Mouse (Mus musculus) G1E (cell line): Measurements from ENCODE around the gene Disc1. TPM values are rescaled to one million over a fixed set of nuclear protein-coding genes. Genes with fewer than 3 reads are reported as not detected.

ENCODE experiments used
- ATAC-seq: 2 replicates; pipeline ENCODE4 v1.8.0; 2016; ENCODE audit warnings: mild to moderate bottlenecking; ENCODE audit not compliant: insufficient number of reproducible peaks, poor library complexity, low FRiP score, severe bottlenecking; ENCODE audit errors: extremely low read depth
- DNase-seq: peaks from one replicate; pipeline ENCODE4 v3.0.0; 2012; ENCODE audit warnings: low spot score
- H3K27me3 ChIP-seq: 2 replicates; pipeline ENCODE4 v1.6.1; 2012; ENCODE audit warnings: mild to moderate bottlenecking, low read length, inconsistent platforms; ENCODE audit not compliant: insufficient read depth
- H3K36me3 ChIP-seq: replicated peaks from 2 replicates; pipeline ENCODE3; 2012; ENCODE audit warnings: mild to moderate bottlenecking, inconsistent platforms
- H3K4me1 ChIP-seq: 2 replicates; pipeline ENCODE4 v1.6.1; 2012; ENCODE audit warnings: low read depth, low read length, inconsistent platforms, mixed read lengths; ENCODE audit not compliant: insufficient read depth
- H3K4me3 ChIP-seq: 2 replicates; pipeline ENCODE4 v1.5.1; 2012; ENCODE audit warnings: low read depth, mild to moderate bottlenecking, inconsistent platforms, low read length, moderate library complexity, mixed read lengths
- H3K9me3 ChIP-seq: replicated peaks from 2 replicates; pipeline ENCODE4 v1.6.1; 2012; ENCODE audit warnings: inconsistent platforms
- CTCF ChIP-seq: IDR thresholded peaks from 2 replicates; pipeline ENCODE4 v1.5.1; 2012; ENCODE audit warnings: low read depth, low read length, inconsistent platforms, mixed read lengths
- GATA1 ChIP-seq: IDR thresholded peaks from 2 replicates; pipeline ENCODE4 v1.6.1; 2012; ENCODE audit warnings: borderline replicate concordance, low read length, inconsistent platforms, mixed read lengths
- GATA2 ChIP-seq: IDR thresholded peaks from 2 replicates; pipeline ENCODE4 v1.6.1; 2012; ENCODE audit warnings: low read depth, low read length, inconsistent platforms, borderline replicate concordance
- POLR2AphosphoS5 ChIP-seq: IDR thresholded peaks from 2 replicates; pipeline ENCODE4 v1.6.1; 2012; ENCODE audit warnings: low read depth, low read length, inconsistent platforms; ENCODE audit not compliant: insufficient replicate concordance
- TAL1 ChIP-seq: conservative IDR thresholded peaks from 2 replicates; pipeline ENCODE4 v1.6.1; 2012; ENCODE audit warnings: low read depth, low read length, inconsistent platforms, mixed read lengths
- polyA plus RNA-seq: library from polyadenylated mRNA; stranded (reverse); fragments of >175 nt; gene quantifications from 2 replicates; pipeline ENCODE4 v1.2.3, GENCODE M21; 2012
- total RNA-seq, 2 experiments: library from RNA; stranded (forward) in 1 of 2; stranded (reverse) in 1 of 2; fragments of 200-1000 nt in 1 of 2; fragments of >200 nt in 1 of 2; fragmentation: Nextera tagmentation in 1 of 2; gene quantifications; 2 replicates each; pipeline ENCODE4 v1.2.3; 2014 to 2017

The Disc1 gene
- total and polyA plus RNA-seq, 3 experiments = not detected

DNA sequence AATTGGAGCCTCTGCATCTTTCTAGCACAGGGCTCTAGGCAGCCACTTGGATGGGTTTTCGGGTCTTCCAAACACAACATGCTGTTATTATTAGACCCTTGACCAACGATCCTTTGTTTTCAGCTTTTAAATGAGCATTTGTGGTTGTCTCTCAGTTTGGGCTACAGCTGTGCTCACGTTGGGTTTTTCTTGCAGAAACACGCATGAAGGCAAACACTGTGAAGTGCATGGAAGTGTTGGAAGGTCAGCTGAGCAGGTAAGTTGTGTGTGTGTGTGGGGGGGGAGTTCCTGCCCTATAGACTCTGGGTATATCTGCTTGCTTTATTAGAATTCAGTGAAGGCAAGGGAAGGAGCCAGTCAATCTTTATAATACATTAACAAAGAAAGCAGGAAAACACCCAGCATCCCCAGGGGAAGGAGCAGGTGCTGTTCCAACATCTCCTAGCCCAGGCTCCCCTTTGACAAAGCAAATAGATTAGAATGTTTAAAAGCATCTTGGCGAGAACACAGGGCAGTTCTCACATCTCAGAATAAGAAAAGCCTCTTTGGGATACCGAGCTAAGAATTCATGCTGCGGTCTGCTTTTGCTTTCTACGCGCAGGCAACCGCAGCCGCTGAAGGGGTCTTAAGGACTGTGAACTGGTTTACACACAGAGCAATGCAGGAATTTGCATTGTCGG, 164.0 kb downstream of the Disc1 start:
- peaks cover 66% of the 10 kb centered on the region for H3K9me3 ChIP-seq
- TF ChIP-seq POLR2AphosphoS5 (no peak), GATA1 (no peak), GATA2 (no peak)
- no peak for ATAC-seq
- H3K4me3 ChIP-seq = no peak overlapping the region
- no peaks in the 10 kb centered on the region for H3K4me1 ChIP-seq
- no peak for DNase-seq
- no peaks in the 10 kb centered on the region for H3K36me3 ChIP-seq
- no peaks in the 10 kb centered on the region; the same call in 1 of the 2 replicates for H3K27me3 ChIP-seq

DNA sequence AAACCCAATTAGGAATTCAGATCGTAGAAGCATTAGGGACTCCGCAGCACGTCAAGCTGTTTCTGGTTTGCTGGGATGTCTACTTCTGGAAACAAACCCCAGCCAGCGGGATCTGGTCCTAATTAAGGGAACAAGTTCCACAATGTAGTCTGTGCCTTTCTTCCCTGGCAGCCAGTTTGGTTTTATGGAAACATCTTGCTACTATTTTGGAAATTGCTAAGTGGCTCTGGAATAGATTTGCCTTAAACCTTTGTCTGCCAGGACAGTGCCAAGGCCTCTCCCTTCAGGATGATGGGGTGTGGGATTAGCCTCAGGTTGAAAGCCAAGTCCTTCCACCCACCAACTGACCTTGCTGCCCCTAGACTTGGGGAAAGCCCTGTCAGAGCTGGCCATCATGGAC, 164.7 kb downstream of the Disc1 start:
- H3K9me3 ChIP-seq = peaks cover 68% of the 10 kb centered on the region
- TF ChIP-seq GATA1 = no peak
- no peak for TF ChIP-seq TAL1
- TF ChIP-seq POLR2AphosphoS5 = no peak
- no peak for TF ChIP-seq CTCF
- TF ChIP-seq GATA2 = no peak
- ATAC-seq (no peak), DNase-seq (no peak)
- H3K27me3 ChIP-seq = no peaks in the 10 kb centered on the region; the same call in 1 of the 2 replicates
- H3K4me3 ChIP-seq = no peak overlapping the region
- no peaks in the 10 kb centered on the region for H3K36me3 ChIP-seq
- no peaks in the 10 kb centered on the region for H3K4me1 ChIP-seq

DNA sequence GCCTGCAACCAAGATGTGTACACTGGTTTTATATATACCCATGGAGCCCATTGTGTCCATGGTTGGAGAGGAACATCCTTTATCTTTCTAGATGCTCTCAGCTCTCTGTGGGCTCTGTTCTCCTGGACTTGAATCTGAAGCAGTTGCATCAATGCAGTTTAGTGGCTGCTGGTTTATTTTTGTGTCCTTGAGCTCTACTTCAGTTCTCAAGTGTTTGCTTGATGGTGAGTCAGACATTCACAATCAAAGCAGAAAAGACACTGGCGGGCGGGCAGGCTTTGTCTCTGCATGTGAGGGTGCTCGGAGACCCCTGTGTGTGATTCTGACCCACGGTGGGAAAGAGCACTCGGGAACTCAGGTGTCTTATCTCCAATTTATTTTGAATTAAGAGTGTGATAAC, 166.6 kb downstream of the Disc1 start:
- peaks cover 74% of the 10 kb centered on the region for H3K9me3 ChIP-seq
- DNase-seq (no peak), ATAC-seq (no peak)
- no peaks in the 10 kb centered on the region for H3K36me3 ChIP-seq
- H3K4me3 ChIP-seq = no peak overlapping the region
- no peaks in the 10 kb centered on the region for H3K4me1 ChIP-seq
- TF ChIP-seq POLR2AphosphoS5 = no peak
- TF ChIP-seq GATA2 = no peak
- TF ChIP-seq CTCF = no peak
- no peak for TF ChIP-seq TAL1
- no peak for TF ChIP-seq GATA1
- no peaks in the 10 kb centered on the region; the same call in 1 of the 2 replicates for H3K27me3 ChIP-seq

DNA sequence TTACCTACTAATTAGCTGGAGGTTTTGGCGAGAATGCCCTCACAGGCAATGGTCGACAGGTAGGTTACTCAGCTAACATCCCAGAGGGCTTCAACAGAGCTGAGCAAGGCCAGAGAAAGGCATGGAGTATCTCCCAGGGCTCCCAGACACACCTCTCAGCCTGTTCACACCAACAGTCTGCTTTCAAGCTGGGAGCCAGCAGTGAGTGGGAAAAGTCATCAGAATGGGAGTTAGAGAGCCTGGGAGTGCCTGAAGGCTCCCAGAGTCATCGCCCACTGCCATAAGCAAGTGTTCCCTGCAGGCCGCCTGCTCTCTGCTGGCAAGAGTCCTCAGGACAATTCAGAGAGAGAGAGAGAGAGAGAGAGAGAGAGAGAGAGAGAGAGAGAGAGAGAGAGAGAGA, 167.1 kb downstream of the Disc1 start:
- DNase-seq = no peak
- no peak for TF ChIP-seq CTCF
- no peak for TF ChIP-seq GATA1
- TF ChIP-seq TAL1 = no peak
- no peak for TF ChIP-seq GATA2
- TF ChIP-seq POLR2AphosphoS5 = no peak

DNA sequence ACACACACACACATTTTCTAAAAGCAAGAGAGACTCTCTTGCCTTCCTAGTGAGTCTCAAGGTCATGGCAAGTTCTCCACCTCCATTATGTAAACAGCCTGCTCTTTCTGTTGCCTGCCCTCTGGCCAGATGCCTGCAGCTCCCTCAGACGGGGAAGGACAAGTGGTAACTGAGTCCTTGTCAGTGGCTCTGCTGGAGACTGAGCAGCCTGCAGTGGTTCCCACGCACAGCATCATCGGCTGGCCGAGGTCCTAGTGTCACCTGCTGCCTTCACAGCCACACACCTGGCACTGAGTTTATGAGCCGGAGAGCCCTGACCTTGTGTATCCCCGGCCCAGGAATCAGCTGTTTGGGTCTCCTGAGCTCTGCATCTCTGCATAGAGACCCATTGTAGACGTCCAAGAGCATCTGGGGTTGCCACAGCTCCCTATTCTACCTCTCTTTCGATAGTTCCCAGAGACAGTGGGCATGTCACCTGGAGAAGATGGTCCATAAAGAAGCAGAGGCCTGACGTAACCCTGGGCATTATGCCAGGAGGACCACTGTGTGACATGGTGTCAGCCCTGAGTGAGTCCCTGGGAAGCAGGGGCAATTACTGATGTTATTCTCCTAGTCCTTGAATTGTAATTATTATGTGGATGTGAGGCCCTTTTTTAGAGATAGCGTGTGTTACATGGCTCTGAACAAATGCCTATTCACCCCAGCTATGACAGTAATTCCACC, 169.2 kb downstream of the Disc1 start:
- Histone ChIP-seq H3K4me1 (no peaks in the 10 kb centered on the region), H3K9me3 (peaks cover 78% of the 10 kb centered on the region), H3K36me3 (no peaks in the 10 kb centered on the region), H3K27me3 (no peaks in the 10 kb centered on the region; the same call in 1 of the 2 replicates), H3K4me3 (no peak overlapping the region)
- TF ChIP-seq CTCF = no peak
- TF ChIP-seq POLR2AphosphoS5 = no peak
- no peak for TF ChIP-seq GATA1
- no peak for TF ChIP-seq TAL1
- no peak for TF ChIP-seq GATA2
- DNase-seq = no peak
- no peak for ATAC-seq

More for the DNA sequence above, 167.1 kb downstream of the Disc1 start:
- ATAC-seq = no peak
- H3K4me1 ChIP-seq = no peaks in the 10 kb centered on the region
- no peaks in the 10 kb centered on the region for H3K36me3 ChIP-seq
- no peaks in the 10 kb centered on the region; the same call in 1 of the 2 replicates for H3K27me3 ChIP-seq
- peaks cover 72% of the 10 kb centered on the region for H3K9me3 ChIP-seq
- H3K4me3 ChIP-seq = no peak overlapping the region

DNA sequence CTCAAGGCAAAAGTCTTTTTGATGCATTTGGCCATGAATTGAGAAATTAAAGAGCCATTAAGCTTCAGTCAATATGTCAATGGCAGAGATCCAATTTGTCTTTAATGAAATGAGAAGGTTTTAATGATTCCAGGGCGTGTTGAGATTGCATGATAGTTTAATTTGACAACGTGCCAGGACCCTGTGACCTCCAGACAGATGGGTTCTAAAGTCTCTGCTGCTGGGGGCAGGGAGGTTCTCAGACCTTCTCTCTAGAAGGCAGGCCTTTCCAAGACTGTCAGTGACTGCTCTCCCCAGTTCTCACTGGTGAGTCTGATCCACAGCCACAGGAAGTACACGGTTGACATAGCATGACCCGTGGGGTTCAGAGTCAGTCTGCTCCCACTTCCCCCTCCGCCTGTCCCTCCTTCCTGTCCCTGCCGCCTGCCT, 170.3 kb downstream of the Disc1 start:
- H3K4me1 ChIP-seq = no peaks in the 10 kb centered on the region
- DNase-seq (no peak), ATAC-seq (no peak)
- H3K9me3 ChIP-seq = peaks cover 78% of the 10 kb centered on the region
- no peak overlapping the region for H3K4me3 ChIP-seq
- no peaks in the 10 kb centered on the region for H3K36me3 ChIP-seq
- no peaks in the 10 kb centered on the region; the same call in 1 of the 2 replicates for H3K27me3 ChIP-seq
- TF ChIP-seq TAL1 = no peak

DNA sequence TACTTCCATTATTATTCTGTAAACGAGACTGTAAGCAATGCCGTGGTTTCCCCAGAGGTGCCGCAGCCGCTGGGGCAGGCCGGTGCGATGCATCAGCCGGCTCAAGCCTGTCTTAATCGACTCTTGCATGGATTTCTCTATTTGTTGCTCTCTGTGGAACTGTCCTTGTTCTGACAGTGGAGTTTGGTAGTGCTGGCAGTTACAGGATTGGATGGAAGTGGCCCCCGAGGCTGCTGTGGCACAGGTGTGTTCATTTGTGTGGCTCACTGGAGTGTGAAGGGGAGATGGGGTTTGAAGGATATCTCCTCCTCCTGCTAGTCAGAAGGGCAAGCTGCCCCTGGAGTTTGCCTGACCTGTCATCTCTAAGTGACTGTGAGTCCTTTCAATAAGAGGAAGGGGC, 171.3 kb downstream of the Disc1 start:
- TF ChIP-seq CTCF (no peak), POLR2AphosphoS5 (no peak), GATA1 (no peak), GATA2 (no peak), TAL1 (no peak)
- DNase-seq = no peak
- Histone ChIP-seq H3K27me3 (no peaks in the 10 kb centered on the region; the same call in 1 of the 2 replicates), H3K4me1 (no peaks in the 10 kb centered on the region), H3K36me3 (no peaks in the 10 kb centered on the region), H3K4me3 (no peak overlapping the region), H3K9me3 (peaks cover 78% of the 10 kb centered on the region)
- ATAC-seq = no peak
